Mouse (Mus musculus): ENCODE data around the gene Rspo1. TPM values are rescaled to one million over a fixed set of nuclear protein-coding genes. Genes with fewer than 3 reads are reported as not detected.

Gene Rspo1
- polyA plus RNA-seq, 1 experiment from 2014 or later, result 5.9 TPM

DNA sequence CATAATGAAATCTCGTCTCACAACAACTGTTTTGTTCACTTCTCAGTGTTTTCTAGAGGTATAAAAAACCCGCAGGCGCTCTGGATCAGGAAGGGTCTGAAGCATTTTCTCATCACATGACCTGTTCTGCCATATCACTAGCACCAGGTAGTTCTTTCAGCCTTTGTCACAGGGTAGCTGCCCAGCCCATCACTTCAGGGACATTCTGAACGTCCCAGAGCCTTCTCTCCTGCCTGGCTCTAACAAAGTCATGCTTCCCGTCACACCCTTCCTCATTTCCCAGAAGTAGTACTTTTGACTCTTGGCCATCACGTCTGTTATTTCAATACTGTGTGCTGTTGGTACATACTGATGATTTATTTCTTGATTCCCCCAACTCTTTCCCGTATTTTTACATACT lies 58.2 kb downstream of the Rspo1 start:
- ATAC-seq (replicated peaks; ENCODE audit: extremely low read depth, insufficient read depth, low FRiP score), result no peak
- 85% methylated on average over 7 of the region's 7 CpGs for WGBS

DNA sequence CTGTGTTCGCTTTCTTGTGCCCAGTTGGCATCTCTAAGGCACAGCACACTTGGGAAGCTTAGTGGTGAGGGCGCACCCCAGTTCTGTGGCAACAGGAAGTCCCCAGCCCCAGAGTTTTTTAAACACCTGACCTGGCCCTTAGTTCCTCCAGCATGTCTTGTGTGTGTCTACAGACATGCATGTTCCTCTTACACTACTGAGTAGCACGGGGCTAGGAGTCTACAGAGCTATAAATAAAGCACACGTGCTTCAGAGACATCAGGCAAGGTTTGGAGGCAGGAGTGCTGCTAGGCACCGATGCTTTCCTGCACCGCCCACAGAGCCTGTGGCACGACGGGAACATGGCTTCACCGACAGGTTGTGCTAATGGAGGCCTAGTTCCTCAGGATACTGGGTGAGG lies 69.2 kb downstream of the Rspo1 start:
- Histone ChIP-seq H3K4me3 (ENCODE audit: low read length) (no peak overlapping the region), H3K9me3 (replicated peaks; ENCODE audit: control insufficient read depth, low read length) (no peaks in the 10 kb centered on the region), H3K27me3 (ENCODE audit: control insufficient read depth, insufficient read depth, low read length) (no peaks in the 10 kb centered on the region), H3K4me2 (ENCODE audit: low read depth, low read length) (no peak overlapping the region), H3K4me1 (ENCODE audit: control insufficient read depth, insufficient read depth, low read length) (peaks cover 14% of the 10 kb centered on the region), H3K9ac (ENCODE audit: low read length) (no peak overlapping the region), H3K27ac (ENCODE audit: low read length) (no peak overlapping the region), H3K36me3 (ENCODE audit: control insufficient read depth, insufficient read depth) (peaks cover 39% of the 10 kb centered on the region)
- no peak; the same call in 1 of the 2 replicates for ATAC-seq (replicated peaks; ENCODE audit: extremely low read depth, insufficient read depth, low FRiP score)
- 67% methylated on average over 9 of the region's 9 CpGs for WGBS

More for the DNA sequence above, 58.2 kb downstream of the Rspo1 start:
- Histone ChIP-seq H3K4me1 (ENCODE audit: control insufficient read depth, insufficient read depth, low read length) (no peaks in the 10 kb centered on the region), H3K4me2 (ENCODE audit: low read depth, low read length) (no peak overlapping the region), H3K27me3 (ENCODE audit: control insufficient read depth, insufficient read depth, low read length) (no peaks in the 10 kb centered on the region), H3K27ac (ENCODE audit: low read length) (no peak overlapping the region), H3K4me3 (ENCODE audit: low read length) (no peak overlapping the region), H3K36me3 (ENCODE audit: control insufficient read depth, insufficient read depth) (peaks cover 73% of the 10 kb centered on the region), H3K9ac (ENCODE audit: low read length) (no peak overlapping the region), H3K9me3 (replicated peaks; ENCODE audit: control insufficient read depth, low read length) (no peaks in the 10 kb centered on the region)

DNA sequence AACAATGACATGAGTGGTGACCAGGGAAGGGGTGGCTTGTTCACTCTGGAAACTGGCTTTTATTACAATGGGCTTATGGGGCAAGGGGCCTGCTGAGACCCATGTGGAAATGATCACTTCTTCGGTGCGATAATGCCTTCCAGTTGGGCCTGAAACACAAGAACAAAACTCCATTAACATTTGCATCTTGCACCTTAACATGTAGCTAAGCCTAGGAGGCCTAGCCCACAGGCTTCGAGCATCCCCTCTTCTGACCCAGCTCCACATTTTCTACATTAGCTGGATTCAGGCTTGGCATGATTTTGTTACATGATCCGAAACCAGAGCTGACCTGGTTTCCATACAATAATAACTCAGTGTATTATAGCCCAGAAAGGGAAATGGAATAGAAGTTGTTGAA lies 70.2 kb downstream of the Rspo1 start:
- H3K4me1 ChIP-seq (ENCODE audit: control insufficient read depth, insufficient read depth, low read length), result peaks cover 14% of the 10 kb centered on the region
- H3K27me3 ChIP-seq (ENCODE audit: control insufficient read depth, insufficient read depth, low read length), result no peaks in the 10 kb centered on the region
- no peaks in the 10 kb centered on the region for H3K9me3 ChIP-seq (replicated peaks; ENCODE audit: control insufficient read depth, low read length)
- no peak for ATAC-seq (replicated peaks; ENCODE audit: extremely low read depth, insufficient read depth, low FRiP score)
- no peak overlapping the region for H3K9ac ChIP-seq (ENCODE audit: low read length)
- H3K36me3 ChIP-seq (ENCODE audit: control insufficient read depth, insufficient read depth), result peaks cover 37% of the 10 kb centered on the region
- 89% methylated on average over 4 of the region's 4 CpGs for WGBS
- H3K4me3 ChIP-seq (ENCODE audit: low read length), result no peak overlapping the region
- no peak overlapping the region for H3K27ac ChIP-seq (ENCODE audit: low read length)
- no peak overlapping the region for H3K4me2 ChIP-seq (ENCODE audit: low read depth, low read length)

DNA sequence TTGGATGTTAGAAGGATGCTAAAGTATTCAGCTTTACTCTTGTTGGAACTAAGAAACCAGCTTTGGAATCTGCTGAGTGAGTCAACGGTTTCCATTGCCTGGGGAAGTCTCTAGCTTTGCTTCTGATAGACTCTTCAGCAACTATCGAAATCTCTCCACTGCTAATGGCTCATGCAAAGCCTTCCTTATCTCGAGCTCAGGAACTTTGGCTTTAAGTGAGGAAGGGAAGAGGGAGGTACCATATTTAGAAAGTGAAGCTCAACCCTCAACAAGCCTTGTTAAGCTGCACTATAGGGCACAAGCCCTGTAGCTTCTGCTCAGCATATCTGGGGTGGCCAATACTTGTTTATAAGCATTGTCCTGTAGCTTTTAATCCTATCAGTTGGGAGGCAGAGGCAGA lies 71.0 kb downstream of the Rspo1 start:
- H3K27ac ChIP-seq (ENCODE audit: low read length), result no peak overlapping the region

DNA sequence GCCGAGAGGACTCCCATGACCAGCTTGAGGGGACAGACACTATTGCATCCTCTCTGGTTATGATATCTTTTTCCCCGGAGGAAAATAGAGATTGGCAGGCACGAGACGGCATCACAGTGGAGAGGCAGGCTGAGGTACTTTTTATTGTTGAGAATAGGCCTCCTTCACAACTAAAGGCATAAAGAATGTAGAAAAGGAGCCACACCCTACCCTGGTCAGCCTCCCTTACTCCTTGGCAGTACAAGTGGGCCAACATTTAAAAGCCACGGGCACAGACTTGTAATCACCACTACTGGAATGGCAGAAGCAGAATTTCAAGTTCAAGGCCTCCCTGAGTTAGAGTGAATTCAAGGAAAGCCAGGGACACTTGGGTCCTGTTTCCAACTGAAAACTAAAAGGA lies 71.8 kb downstream of the Rspo1 start:
- Histone ChIP-seq H3K27ac (ENCODE audit: low read length) (no peak overlapping the region), H3K4me2 (ENCODE audit: low read depth, low read length) (no peak overlapping the region), H3K9ac (ENCODE audit: low read length) (no peak overlapping the region), H3K9me3 (replicated peaks; ENCODE audit: control insufficient read depth, low read length) (no peaks in the 10 kb centered on the region), H3K36me3 (ENCODE audit: control insufficient read depth, insufficient read depth) (peaks cover 25% of the 10 kb centered on the region), H3K4me3 (ENCODE audit: low read length) (no peak overlapping the region), H3K27me3 (ENCODE audit: control insufficient read depth, insufficient read depth, low read length) (no peaks in the 10 kb centered on the region), H3K4me1 (ENCODE audit: control insufficient read depth, insufficient read depth, low read length) (peaks cover 14% of the 10 kb centered on the region)
- 25% methylated on average over 5 of the region's 5 CpGs for WGBS
- no peak for ATAC-seq (replicated peaks; ENCODE audit: extremely low read depth, insufficient read depth, low FRiP score)

More for the DNA sequence above, 71.0 kb downstream of the Rspo1 start:
- no peak overlapping the region for H3K4me2 ChIP-seq (ENCODE audit: low read depth, low read length)
- 9% methylated on average over 3 of the region's 3 CpGs for WGBS
- no peak overlapping the region for H3K9ac ChIP-seq (ENCODE audit: low read length)
- no peak overlapping the region for H3K4me3 ChIP-seq (ENCODE audit: low read length)
- H3K4me1 ChIP-seq (ENCODE audit: control insufficient read depth, insufficient read depth, low read length), result peaks cover 14% of the 10 kb centered on the region
- no peaks in the 10 kb centered on the region for H3K27me3 ChIP-seq (ENCODE audit: control insufficient read depth, insufficient read depth, low read length)
- no peak for ATAC-seq (replicated peaks; ENCODE audit: extremely low read depth, insufficient read depth, low FRiP score)
- no peaks in the 10 kb centered on the region for H3K9me3 ChIP-seq (replicated peaks; ENCODE audit: control insufficient read depth, low read length)
- H3K36me3 ChIP-seq (ENCODE audit: control insufficient read depth, insufficient read depth), result peaks cover 30% of the 10 kb centered on the region

Other genes starting within 250 kb of the Rspo1 start
- 16.3 and 16.8 TPM in 2 replicates for gene Inpp5b, start 244.6 kb upstream of the Rspo1 start, polyA plus RNA-seq (2015; fragmentation: Nextera tagmentation; extraction: Ambion mirVana)
- 11.5 and 13.0 TPM in 2 replicates for gene Mtf1, start 184.3 kb upstream of the Rspo1 start, polyA plus RNA-seq (2015; fragmentation: Nextera tagmentation; extraction: Ambion mirVana)
- 22.3 and 22.6 TPM in 2 replicates for gene Yrdc, start 135.8 kb upstream of the Rspo1 start, polyA plus RNA-seq (2015; fragmentation: Nextera tagmentation; extraction: Ambion mirVana)
- 40.0 and 40.8 TPM in 2 replicates for gene 1110065P20Rik, start 135.2 kb upstream of the Rspo1 start, polyA plus RNA-seq (2015; fragmentation: Nextera tagmentation; extraction: Ambion mirVana)
- gene Maneal, start 124.3 kb upstream of the Rspo1 start, polyA plus RNA-seq (2015; fragmentation: Nextera tagmentation; extraction: Ambion mirVana), result 0.07 and 0.29 TPM in 2 replicates
- gene Epha10, start 105.5 kb upstream of the Rspo1 start, polyA plus RNA-seq (2015; fragmentation: Nextera tagmentation; extraction: Ambion mirVana), result 0.03 TPM in 1 of 2 replicates, not detected in the other
- 8.8 and 10.3 TPM in 2 replicates for gene 9930104L06Rik, start 49.4 kb upstream of the Rspo1 start, polyA plus RNA-seq (2015; fragmentation: Nextera tagmentation; extraction: Ambion mirVana)
- gene Cdca8, start 47.1 kb upstream of the Rspo1 start, polyA plus RNA-seq (2015; fragmentation: Nextera tagmentation; extraction: Ambion mirVana), result 117 and 122 TPM in 2 replicates
- 59.7 and 66.2 TPM in 2 replicates for gene Gnl2, start 30.2 kb downstream of the Rspo1 start, polyA plus RNA-seq (2015; fragmentation: Nextera tagmentation; extraction: Ambion mirVana)
- 0.63 and 0.92 TPM in 2 replicates for gene Dnali1, start 79.3 kb downstream of the Rspo1 start, polyA plus RNA-seq (2015; fragmentation: Nextera tagmentation; extraction: Ambion mirVana)
- 18.5 and 19.0 TPM in 2 replicates for gene Snip1, start 80.2 kb downstream of the Rspo1 start, polyA plus RNA-seq (2015; fragmentation: Nextera tagmentation; extraction: Ambion mirVana)
- 37.0 and 40.5 TPM in 2 replicates for gene Meaf6, start 98.7 kb downstream of the Rspo1 start, polyA plus RNA-seq (2015; fragmentation: Nextera tagmentation; extraction: Ambion mirVana)
- gene Zc3h12a, start 141.4 kb downstream of the Rspo1 start, polyA plus RNA-seq (2015; fragmentation: Nextera tagmentation; extraction: Ambion mirVana), result 0.69 and 1.6 TPM in 2 replicates

All from heart, embryonic 16.5 days (tissue).